Mouse (Mus musculus) embryonic facial prominence, embryonic 10.5 days (tissue): ENCODE measurements at regions not wholly inside any gene's neighbourhood (a gene's known extent, or its start where the extent isn't known, plus 50 kb on each side); places are given as distances from the start of the nearest gene placed in this dataset.

Source experiments
- DNase-seq: peaks from one replicate; pipeline ENCODE4 v3.0.0-alpha.2; 2017; ENCODE audit warnings: low spot score
- H3K27ac ChIP-seq: fragments of 300-500 bp; sonication (generic); replicated peaks from 2 replicates; pipeline ENCODE4 v1.5.1; 2016; ENCODE audit warnings: mild to moderate bottlenecking
- H3K27me3 ChIP-seq: fragments of 300-500 bp; sonication (generic); replicated peaks from 2 replicates; pipeline ENCODE4 v1.6.1; 2016; ENCODE audit warnings: low read depth, mild to moderate bottlenecking; ENCODE audit not compliant: poor library complexity, severe bottlenecking
- H3K36me3 ChIP-seq: fragments of 300-500 bp; sonication (generic); replicated peaks from 2 replicates; pipeline ENCODE4 v1.6.1; 2016; ENCODE audit warnings: mild to moderate bottlenecking, moderate library complexity
- H3K4me1 ChIP-seq: fragments of 300-500 bp; sonication (generic); 2 replicates; pipeline ENCODE4 v1.6.1; 2016
- H3K4me3 ChIP-seq: fragments of 300-500 bp; sonication (generic); 2 replicates; pipeline ENCODE4 v1.5.1; 2016; ENCODE audit warnings: mild to moderate bottlenecking, moderate library complexity
- H3K9me3 ChIP-seq: fragments of 300-500 bp; sonication (generic); 2 replicates; pipeline ENCODE4 v1.6.1; 2016; ENCODE audit warnings: mild to moderate bottlenecking
- WGBS: fragments of 180-500 bp; shearing (Covaris S2); methylation state at CpG from one replicate; pipeline ENCODE4 v1.1.7; 2016; 5-methylcytosine and 5-hydroxymethylcytosine counted together

DNA sequence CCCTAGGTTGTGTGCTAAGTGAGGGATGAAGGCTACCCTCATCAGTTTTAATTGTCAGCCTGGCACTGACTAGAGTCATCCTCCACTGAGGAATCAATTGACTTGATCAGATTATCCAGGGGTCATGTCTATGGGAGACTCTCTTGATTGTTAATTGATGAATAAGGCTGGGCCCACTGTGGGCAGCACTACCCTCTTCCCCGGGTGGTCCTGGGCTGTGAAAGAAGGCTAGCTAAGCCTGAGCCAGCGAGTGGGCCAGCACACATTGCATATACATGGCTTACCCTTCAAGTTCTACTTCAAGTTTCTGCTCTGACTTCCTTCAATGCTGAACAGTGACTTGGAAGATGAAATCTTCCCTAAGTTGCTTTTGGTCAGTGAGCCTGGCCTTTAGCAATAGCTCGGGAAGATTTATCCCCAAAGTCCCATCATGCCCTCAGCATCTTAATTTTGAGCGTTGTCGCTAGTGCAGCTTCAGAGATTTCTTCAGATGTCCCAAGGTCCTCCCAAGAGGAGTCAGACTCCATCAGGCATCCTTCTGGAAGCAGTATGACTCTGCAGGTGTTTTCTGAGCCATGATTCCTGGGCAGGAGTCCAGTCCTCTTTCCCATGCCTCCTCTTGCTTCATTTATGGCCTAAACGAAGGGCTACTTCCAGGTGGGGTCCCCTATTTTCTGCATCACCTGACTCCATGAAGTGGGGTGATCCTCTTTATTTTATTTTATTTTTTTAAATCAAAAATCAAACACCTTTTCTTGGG is 55.7 kb upstream of the Ywhaq start:
- H3K4me3 ChIP-seq = no peak overlapping the region
- 84% methylated on average over 6 of the region's 6 CpGs for WGBS
- no peaks in the 10 kb centered on the region for H3K4me1 ChIP-seq
- H3K27ac ChIP-seq = no peak overlapping the region
- H3K36me3 ChIP-seq = no peaks in the 10 kb centered on the region
- DNase-seq = no peak
- H3K27me3 ChIP-seq = no peaks in the 10 kb centered on the region
- no peaks in the 10 kb centered on the region for H3K9me3 ChIP-seq

DNA sequence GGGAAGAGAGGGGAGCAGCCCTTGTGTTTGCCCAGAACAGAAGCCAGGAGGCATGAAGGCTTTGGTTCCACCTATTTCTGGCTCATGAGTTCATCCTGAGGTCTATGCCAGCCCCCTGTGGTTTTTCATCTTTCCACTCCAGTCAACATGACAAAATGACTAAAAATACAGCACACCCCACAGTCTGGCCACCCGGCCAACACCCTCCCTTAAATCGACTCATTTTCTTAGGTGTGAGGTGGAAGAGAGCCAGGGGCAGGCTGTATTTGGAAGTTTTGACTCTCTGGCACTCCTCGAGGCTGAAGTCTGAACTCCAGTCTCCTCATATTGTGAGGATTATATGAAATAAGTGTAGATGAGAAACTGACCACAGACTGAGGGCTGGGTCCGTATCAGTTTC is 55.0 kb upstream of the Ywhaq start:
- H3K27ac ChIP-seq = no peak overlapping the region
- no peaks in the 10 kb centered on the region for H3K36me3 ChIP-seq
- H3K27me3 ChIP-seq = no peaks in the 10 kb centered on the region
- WGBS = 67% methylated on average over 4 of the region's 4 CpGs
- no peak overlapping the region for H3K4me3 ChIP-seq
- no peaks in the 10 kb centered on the region for H3K4me1 ChIP-seq
- no peak for DNase-seq
- no peaks in the 10 kb centered on the region for H3K9me3 ChIP-seq

DNA sequence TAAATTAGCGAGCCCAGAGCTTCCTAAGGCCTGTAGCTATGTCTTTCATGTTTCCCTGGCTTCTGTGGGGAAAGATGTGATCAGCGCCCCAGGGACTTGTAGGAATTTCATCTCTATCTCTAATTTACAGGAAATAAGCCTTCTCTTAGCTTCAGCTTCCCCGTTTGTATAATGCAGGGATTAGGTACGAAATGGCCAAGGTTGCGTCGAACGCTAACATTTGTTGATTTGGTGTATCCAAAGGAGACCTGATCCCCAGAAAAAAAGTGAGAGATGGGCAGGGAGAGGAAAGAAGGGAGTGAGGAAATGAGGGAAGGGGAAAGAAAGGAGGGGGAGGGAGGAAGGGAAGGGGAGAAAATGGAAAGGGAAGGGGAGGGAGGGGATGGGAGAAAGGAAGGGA is 54.5 kb upstream of the Ywhaq start:
- no peaks in the 10 kb centered on the region for H3K36me3 ChIP-seq
- no peak overlapping the region for H3K4me3 ChIP-seq
- H3K27ac ChIP-seq = no peak overlapping the region
- H3K27me3 ChIP-seq = no peaks in the 10 kb centered on the region
- DNase-seq = no peak
- H3K9me3 ChIP-seq = no peaks in the 10 kb centered on the region
- WGBS = 87% methylated on average over 7 of the region's 7 CpGs
- no peaks in the 10 kb centered on the region for H3K4me1 ChIP-seq

DNA sequence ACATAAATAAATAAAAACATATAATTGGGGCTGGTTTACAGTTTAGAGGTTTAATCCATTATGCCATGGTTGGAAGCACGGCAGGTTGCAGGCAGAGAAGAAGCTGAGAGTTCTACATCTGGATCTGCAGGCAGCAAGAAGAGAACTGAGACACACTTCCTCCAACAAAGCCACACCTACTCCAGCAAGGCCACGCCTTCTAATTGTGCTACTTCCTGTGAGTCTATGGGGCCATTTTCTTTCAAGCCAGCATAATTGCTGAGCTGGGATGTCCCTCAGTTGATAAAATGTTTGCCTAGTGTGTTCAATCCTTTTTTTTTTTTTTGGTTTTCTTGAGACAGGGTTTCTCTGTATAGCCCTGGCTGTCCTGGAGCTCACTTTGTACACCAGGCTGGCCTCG is 52.8 kb upstream of the Ywhaq start:
- no peak for DNase-seq
- no peaks in the 10 kb centered on the region for H3K36me3 ChIP-seq
- H3K4me3 ChIP-seq = no peak overlapping the region
- no peaks in the 10 kb centered on the region for H3K4me1 ChIP-seq
- no peak overlapping the region for H3K27ac ChIP-seq
- H3K27me3 ChIP-seq = no peaks in the 10 kb centered on the region
- 94% methylated on average over 3 of the region's 3 CpGs for WGBS
- H3K9me3 ChIP-seq = no peaks in the 10 kb centered on the region
